Mouse (Mus musculus) gastrocnemius, postnatal 14 days (tissue): ENCODE results near the gene Ptms. TPM values are rescaled to one million over a fixed set of nuclear protein-coding genes. Genes with fewer than 3 reads are reported as not detected.
A peak's percentile ranks its signal among the peaks of the same experiment; 100 is the strongest.

Experiments used
- DNase-seq: peaks from one replicate; pipeline ENCODE4 v3.0.0; 2021; ENCODE audit warnings: mixed read lengths
- intact Hi-C: fragments of 180-260 bp; cut with DNase I; formaldehyde crosslinking; loops from one replicate; pipeline ENCODE4 v1.15.1; 2025; ENCODE audit warnings: low total_unique reads
- total RNA-seq, 2 experiments: library from RNA; stranded (reverse); gene quantifications; 2 replicates each; pipeline ENCODE4 v1.2.3; 2021

Ptms gene
- total RNA-seq, 2 experiments from 2014 or later, result 225 to 266 TPM

GRCm38 (mm10) chr6:124931525-124932313 is 11.8 kb upstream of the Ptms start:
- DNase-seq, result peak; percentile 43
- intact Hi-C loops, result no loop called here

GRCm38 (mm10) chr6:124930754-124931524 is 11.0 kb upstream of the Ptms start, which contains the start of gene Mlf2:
Gene Mlf2 (plus strand): TSS chr6:124931386.
- peak; percentile 99 for DNase-seq
- intact Hi-C loops, result no loop called here

DNA sequence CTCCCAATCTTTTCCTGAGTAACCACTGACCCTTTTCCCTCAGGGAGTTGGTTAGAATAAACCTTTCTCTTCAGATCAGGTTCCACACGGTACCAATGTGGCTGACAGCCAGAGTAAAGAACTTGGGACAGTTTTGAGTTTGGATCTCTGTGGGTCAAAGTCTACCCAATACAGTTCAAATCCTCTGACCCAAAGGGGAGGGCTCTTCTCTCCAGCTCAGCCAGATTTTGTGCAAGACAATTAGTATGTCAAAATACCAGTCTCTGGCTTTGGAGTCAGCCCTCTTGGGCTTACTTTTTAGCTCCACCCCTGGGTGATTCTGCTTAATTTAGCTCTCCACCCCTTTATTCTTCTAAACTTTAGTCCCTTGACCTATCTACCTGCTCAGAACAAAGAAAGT is 10.3 kb upstream of the Ptms start:
- intact Hi-C loops, result no loop called here

GRCm38 (mm10) chr6:124925941-124926340 is 6.0 kb upstream of the Ptms start:
- intact Hi-C loops, result no loop called here
- DNase-seq, result no peak

More for the DNA sequence above, 10.3 kb upstream of the Ptms start:
- no peak for DNase-seq

DNA sequence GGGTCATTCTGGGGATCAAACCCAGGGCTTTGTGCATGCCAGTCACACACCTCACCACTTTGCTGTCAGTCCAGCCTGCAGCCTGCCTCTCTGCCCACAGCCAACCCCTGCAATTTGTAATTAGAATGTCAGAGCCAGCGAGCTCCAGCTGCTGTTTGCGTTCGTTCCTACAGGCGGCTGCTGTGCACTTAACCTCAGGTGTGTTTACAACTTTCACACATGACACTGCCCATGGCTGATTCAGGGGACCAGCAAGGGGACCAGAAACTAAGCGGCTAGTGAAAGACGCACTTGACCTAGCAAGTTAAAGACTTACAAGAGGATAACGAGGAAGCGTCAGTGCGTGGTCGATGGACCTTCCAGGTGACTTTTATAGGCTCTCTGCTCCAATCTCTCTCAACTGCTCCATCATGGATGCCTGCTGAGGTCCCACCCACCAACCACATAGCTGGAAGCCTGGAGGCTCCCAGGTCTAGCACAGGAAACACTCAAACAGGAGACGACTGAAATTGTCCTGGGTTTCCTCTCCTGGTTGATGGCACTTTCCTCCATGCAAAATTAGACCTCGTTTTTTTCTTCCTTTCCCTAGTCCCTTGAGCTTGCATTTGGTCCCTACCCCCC is 5.4 kb upstream of the Ptms start:
- no peak for DNase-seq
- intact Hi-C loops, result no loop called here

DNA sequence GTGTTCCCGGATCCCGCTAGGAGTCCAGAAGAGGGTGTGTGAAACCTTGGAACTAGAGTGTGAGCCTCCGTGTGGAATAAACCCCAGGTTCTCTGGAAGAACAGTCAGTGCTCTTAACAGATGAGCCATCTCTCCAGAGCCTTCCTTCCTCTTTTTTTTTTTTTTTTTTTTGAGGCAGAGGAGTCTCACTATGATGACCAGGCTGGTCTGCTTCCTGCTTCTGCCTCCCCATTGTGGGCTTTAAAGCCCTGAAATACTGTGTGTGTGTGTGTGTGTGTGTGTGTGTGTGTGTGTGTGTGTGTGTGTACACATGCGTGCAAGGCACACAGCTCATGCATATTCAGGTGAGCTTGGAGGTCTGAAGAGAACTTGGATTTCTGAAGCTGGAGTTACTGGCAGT is 1.6 kb upstream of the Ptms start:
- no peak for DNase-seq
- intact Hi-C loops, result no loop called here

GRCm38 (mm10) chr6:124920318-124921085 is 599 bp upstream of the Ptms start:
- DNase-seq, result no peak

GRCm38 (mm10) chr6:124918890-124919627 is 844 bp downstream of the Ptms start:
- no peak for DNase-seq
- intact Hi-C loops, result no loop called here

More at GRCm38 (mm10) chr6:124920318-124921085, 599 bp upstream of the Ptms start:
- intact Hi-C loops, result no loop called here

DNA sequence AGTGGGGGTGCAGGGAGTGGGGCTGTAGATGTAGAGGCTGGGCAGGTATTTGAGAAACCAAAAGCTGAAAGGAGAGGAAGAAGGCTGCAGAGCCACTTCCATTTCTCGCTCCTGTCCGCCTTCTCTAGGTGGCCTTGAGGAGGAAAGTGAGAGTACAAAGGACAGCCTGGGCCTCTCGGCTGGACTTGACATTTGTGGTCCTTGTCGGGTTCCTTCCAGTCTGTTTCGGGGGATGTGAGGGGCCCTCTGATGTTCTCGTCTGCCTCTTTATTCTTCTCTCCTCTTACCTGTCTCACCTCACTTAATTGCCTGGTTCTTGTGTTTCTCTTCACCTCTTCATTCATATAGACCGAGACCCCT is 1.6 kb downstream of the Ptms start:
- DNase-seq, result no peak
- intact Hi-C loops, result no loop called here

- DNase-seq, result peak; percentile 91
- intact Hi-C loops, result no loop called here
These were observed 2.2 kb downstream of the Ptms start for GRCm38 (mm10) chr6:124917518-124918330.

DNA sequence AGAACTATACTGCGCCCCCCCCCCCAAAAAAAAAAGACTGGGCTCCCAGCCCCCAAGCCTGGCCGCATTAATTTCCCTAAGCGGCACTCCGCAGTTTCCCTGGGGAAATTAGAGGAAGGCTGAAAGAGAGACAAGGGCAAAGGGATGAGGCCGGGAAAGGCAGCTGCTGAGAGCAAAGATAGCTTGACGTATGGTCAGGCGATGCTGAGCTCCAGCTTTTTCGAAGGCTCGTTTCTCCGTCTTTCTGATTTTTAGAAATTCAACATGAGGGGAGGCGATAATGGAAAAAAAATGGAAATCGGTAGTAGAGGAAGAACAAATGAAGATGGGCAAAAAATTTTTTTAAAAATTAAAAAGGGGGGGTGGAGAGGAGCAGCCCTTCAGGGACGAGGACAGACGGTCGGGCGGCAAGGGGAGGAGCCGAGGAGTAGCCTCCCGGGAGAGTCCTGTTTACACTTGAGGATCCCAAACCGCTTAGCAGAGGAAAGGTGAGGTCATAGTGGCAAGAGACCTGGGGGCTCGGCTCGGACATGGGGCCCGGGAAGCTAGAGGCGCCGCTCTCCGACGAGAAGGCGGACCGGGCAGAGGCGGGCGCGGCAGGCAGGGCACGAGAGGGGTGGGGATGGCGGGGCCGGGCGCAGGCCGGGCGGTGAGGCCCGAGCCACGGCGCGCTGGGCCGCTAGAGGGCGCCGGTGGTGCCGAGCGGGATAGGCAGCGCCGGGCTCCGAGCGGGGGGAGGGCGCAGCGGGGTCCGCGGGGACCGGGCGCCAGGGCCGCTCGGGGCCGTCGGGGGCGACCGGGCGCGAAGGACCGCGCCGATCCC is 3.0 kb downstream of the Ptms start:
- intact Hi-C loops, result no loop called here
- DNase-seq, result peak; percentile 93

GRCm38 (mm10) chr6:124915942-124916694 is 3.8 kb downstream of the Ptms start:
- no peak for DNase-seq
- intact Hi-C loops, result no loop called here

- no peak for DNase-seq
- intact Hi-C loops, result no loop called here
These were observed 4.6 kb downstream of the Ptms start for GRCm38 (mm10) chr6:124915160-124915941.

GRCm38 (mm10) chr6:124914511-124914910 is 5.4 kb downstream of the Ptms start:
- intact Hi-C loops, result no loop called here
- DNase-seq, result no peak

GRCm38 (mm10) chr6:124913721-124914285 is 6.1 kb downstream of the Ptms start:
- intact Hi-C loops, result no loop called here
- no peak for DNase-seq

DNA sequence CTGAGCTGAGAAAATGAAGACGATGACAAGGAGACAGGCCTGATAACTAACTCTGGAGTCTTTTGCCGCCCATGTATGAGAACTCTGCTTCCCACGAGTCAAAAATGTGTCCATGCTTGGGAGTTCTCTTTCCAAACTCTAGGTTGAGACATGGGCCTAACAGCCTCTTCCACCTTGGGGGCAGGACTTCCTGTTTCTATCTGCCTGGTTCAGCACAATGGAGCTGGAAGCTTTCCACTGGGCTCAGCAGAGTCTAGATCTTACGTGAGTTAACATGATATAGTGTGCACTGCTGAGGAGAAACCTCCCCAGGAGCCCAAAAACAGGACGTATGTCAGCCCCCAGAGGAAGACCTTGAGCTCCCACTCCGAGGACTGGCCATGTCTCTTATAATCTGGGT is 6.7 kb downstream of the Ptms start:
- intact Hi-C loops, result no loop called here
- DNase-seq, result no peak
